Mouse (Mus musculus): Measurements from ENCODE around the gene Gm47791.

Gm47791 gene

DNA sequence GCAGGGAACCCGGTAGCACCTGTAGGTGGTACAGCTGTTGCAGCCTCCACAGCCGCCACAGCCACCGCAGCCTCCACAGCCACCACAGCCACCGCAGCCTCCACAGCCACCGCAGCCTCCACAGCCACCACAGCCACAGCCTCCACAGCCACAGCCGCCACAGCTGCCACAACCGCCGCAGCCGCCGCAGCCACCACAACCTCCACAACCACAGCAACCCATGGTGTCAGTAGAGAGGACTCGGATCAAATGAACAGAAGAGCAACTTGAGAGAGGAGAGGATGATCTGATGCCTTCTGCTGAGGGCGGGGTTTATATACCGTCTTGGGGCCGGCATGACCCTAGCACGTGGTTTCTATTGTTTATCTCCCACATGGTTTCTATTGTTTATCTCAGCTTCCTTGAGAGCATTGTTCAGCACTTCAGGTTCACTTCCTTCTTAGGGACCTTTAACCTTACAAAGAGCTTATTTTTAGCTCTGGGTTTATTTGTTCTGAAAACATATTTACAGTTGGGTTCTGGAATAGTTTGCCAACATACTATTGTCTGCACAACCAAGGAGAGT, at the start of gene Gm47791:
Gm47791 (minus strand) TSS at position 222 of the 565 bp plus-strand sequence.
- no peak for DNase-seq

DNA sequence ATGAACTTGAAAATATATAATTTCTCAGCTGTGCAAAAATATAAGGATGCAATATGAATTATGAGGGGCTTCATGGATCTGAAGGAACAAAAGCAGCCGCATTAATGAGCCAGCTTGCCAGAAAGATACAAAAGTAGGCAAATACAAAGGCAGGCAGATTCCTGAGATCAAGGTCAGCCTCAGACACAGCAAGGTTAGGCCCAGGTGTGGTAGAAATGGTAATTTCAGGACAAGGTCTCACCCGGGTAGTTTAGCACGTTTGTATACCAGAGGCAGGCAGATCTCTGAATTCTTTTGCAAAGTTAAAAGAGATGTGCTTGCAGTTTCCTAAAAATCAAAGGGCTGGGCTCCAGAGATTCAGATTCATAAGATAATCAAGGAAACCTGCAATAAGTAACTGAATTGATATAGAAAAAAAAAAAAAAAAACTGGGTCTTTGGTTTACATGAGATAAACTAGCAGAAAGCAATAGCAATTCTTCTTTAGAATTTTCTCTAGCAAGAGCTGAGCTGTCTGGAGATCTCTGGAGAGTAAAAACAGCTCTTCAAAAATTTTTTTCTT, 49.7 kb upstream of the Gm47791 start:
- DNase-seq: no peak

DNA sequence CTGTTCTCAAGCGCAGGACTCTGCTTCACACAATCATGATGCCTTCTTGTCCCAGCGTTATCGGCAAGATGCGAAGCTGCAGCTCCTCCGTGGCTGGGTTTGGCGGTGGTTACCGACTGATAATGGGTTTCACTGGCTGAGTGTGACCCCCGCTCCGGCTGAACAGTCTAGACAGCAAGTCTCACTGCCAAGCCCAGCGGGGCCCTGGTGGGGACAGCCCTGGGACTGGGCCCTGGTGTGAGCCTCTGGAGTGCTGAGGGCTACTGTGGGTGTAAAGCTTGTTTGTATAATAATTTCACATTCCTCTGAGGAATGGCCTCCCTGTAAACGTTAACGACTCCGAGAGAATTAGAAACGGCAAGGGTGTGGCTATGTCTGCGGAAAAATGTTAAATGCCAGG, 49.1 kb upstream of the Gm47791 start:
- DNase-seq: peak; percentile 27

DNA sequence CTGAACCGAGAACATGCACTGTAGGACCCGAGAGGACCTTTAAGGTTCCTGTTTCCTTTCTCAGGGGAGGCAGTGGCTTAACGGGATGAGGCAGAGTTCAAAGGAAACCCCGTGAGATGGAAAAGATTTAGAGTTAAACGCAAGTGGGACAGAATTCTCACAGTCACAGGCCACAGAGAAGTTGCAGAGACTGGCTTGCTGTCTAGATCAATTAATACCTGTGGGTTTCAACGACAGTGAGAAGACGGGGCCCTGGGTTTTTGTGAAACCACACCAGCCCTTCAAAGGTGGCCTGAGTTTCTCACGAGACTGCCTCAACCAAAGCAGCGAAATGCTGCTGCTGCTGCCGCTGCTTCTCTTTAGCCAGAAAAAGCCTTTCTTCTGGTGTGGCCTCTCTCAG, 48.3 kb upstream of the Gm47791 start:
- no peak for DNase-seq

DNA sequence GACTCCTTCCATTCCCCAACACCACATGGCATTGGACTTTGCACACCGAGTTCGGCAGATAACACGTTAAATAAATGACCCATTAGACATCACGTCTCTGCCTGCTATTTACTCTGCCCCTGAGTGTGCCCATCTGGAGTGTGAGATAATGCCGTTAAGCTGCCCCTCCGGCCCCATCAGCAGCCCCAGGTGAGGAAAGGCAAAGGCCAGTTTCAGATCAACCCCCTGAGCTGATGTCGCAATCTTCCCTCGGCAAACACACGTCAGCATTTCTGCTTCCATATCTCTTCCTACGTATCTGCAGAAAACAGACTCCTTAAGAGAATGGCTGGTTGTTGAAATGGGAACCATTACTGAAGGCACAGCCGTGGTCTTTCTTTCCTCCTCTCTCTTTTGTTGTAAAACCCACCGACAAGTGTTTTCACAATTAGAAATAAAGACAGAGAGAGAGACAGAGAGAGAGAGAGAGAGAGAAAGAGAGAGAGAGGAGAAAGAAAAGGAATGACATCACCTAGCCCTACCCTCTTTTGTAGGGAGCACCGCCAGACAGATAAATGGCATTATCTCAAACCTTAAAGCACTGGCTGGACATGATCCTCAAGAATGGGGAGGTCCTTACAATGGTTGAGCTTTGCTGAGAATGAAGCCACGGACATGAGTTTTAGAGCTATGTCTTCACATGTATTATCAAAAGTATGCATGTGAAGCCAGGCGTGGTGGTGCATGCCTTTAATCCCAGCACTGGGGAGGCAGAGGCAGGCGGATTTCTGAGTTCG, 45.1 kb upstream of the Gm47791 start:
- no peak for DNase-seq

DNA sequence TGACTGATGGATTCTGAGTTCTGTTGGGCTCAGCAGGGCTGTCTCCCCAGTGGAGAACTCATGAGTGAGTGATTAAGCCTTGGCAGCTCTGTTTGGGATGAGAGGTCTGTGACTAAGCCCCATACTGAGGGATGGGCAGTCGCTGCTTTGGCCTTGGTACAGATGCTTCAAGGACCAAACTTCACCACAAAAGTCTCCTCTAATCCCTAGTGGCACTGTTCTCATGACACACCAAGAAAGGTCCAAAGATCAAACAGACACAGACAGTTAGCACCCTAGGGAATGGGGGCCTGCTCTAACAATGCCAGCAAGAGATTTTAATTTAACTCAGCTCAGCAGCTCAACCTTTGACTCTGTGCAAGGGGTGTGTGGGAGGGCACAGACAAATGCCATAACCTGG, 40.7 kb upstream of the Gm47791 start:
- DNase-seq: no peak

DNA sequence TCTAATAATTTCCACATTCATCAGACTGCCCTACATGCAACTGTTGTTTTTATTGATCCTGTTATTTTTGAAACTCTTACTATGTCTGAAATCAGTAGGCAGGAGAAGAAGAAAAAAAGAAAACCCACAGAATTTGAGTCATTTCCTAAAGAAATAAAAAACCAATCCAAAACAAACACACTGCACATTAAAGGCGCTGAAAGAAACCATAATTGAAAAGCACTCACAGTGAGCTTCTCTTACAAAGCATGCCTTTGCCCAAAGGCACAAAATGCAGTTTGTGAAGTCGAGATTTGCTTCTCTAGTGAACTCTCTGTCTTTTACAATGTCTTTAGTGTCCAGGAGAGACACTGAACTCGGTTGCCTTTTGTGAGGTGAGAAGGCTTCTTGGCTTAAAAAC, 37.5 kb upstream of the Gm47791 start:
- DNase-seq: no peak

DNA sequence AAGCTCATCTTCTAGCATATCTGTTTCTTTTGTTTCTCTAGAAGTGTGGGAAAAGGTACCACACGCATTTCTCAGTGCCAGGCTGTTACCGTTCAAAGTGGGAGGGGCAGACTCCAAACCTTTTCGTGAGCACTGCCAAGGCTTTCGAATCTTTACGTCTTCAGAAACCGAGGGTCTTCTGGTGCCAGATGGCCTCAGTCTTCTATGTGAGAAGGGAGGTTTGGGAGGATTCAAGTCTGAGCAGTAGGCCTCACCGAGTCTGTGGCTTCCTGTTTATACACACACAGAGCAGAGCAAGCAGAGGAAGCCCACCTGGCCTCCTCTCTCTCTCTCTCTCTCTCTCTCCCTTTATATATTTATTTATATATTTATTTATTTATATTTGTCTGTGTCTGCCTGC, 36.2 kb upstream of the Gm47791 start:
- no peak for DNase-seq

DNA sequence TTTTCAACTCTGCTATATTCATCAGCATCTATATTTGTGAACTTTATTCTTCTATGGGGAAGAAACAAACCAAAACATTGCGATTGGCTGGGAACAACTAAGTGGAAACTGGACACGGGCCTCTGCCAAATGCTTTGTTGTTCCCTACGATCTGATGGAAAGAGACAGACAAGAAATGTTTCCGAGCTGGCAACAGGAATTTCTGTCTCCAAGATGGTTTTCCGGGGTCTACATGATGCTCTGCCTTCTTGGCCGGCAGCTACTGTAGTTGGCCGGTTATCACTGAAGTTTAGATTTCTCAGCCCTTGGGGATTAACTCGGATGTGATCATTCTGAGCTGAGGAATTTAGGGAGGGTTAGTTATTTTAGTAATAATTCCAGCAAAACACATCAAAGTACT, 35.3 kb upstream of the Gm47791 start:
- no peak for DNase-seq

DNA sequence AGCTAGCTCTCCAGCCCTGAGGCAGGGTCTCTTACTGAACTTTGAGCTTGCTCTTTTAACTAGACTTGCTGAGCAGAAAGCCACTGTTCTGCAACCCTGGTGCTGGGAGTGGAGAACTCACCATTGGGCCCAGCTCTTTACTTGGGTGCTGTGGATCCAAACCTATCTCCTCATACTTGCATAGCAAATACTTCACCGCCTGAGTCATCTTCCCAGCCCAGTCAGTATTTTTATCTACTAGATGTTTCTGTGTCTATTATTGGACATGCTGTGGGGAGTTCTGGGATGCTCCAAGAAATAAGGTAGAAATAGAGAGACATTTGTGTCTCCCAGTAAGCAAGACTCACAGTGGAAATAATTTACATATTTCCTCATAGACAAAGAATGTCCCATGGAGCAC, 33.0 kb upstream of the Gm47791 start:
- DNase-seq: no peak

DNA sequence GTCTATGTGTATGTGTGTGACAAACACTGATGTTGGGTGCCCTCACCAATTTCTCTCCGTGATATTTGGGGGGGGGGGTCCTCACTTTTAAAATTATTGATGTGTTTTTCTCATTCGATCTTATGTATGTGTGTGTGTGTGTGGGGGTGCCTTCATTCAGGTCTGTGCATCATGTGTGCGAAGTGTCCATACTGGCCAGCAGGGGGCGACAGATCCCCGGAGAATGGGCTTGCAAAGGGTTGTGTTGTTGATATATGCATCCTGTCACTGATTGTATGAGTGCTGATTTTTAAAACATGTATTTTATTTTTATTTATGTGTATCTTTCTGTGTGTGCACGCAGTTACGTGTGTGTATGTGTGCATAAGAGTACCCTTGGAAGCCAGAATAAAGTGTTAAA, 32.6 kb upstream of the Gm47791 start:
- no peak for DNase-seq

DNA sequence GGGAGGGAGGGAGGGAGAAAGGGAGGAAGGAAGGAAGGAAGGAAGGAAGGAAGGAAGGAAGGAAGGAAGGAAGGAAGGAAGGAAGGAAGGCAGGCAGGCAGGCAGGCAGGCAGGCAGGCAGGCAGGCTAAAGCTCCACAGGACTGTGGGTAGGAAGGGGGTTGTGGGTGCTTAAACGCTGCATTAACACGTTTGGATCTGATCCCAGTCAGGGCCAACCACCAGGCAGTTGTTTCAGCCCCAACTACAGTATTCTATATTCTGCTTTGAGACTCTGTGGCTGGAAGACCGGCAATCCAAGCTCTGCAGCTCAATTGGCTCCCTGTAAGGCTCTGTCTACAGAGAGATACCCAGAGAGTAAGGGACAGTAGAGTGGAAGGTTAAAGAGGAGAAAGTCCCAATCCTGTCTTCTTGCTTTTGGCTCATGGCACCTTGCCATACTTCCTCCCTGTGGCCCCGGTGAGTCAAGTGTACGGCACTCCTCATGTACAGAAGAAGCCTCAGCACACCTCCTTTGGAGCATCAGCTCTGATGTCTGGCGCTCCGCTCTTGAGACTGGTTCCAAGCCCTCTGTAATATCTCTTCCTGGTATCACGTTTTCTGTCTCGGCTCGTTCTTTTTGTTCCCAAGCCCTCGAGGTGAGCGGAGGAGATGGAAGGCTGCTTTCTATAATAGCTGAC, 30.2 kb upstream of the Gm47791 start:
- no peak for DNase-seq

DNA sequence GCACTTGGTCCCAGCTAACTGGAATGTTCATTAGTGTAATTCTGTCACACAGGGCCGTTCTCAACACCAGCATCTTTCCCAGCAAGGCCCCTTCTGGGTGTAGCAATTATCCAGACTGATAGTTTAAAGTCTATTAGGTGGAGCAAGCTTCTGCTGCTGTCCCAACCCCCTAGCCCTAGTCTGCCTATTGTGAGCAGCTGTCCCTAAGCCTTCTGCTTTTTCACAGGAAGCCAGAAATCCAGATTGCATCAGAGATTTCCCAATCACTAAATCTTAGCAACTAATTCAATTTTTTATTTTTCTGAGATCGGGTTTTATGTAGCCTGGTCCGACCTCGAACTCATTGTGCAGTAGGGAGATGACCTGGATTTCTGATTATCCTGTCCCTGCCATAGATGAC, 27.9 kb upstream of the Gm47791 start:
- no peak for DNase-seq

DNA sequence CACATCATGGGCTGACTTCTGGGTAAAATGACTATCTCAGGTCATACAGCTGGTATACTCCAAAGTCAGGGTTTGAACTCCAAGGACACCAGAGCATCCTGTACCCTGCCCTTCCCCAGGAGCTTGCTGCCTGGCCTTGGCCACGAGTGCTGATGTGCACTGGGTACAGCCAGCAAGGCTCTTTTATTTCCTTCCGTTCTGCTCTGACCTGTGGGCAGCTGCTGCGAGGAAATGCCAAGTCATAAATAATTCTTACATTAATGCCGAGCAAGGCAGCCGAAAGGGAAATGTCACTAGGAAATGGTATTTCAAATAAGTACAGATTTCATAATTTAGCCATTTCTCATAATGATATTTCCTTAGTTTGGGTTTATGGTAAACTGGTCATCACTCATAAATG, 27.3 kb upstream of the Gm47791 start:
- no peak for DNase-seq

DNA sequence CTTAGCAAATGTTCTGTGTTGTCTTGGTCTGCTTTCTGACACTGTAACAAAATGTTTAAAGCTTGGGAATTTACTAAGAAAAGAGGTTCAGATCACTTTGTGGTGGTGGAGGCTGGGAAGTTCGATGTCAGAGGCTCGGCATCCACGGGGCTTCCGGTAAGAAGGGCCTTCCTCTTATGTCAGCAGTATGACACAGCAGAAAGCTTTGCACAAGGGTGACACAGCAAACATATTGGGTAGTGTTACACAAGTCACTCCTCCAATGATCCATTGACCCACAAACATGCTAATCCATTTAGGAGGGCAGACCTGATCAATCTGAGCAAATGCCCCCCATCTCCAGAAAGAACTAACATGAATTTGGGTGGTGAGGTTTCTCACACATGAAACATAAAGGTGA, 26.0 kb upstream of the Gm47791 start:
- no peak for DNase-seq

DNA sequence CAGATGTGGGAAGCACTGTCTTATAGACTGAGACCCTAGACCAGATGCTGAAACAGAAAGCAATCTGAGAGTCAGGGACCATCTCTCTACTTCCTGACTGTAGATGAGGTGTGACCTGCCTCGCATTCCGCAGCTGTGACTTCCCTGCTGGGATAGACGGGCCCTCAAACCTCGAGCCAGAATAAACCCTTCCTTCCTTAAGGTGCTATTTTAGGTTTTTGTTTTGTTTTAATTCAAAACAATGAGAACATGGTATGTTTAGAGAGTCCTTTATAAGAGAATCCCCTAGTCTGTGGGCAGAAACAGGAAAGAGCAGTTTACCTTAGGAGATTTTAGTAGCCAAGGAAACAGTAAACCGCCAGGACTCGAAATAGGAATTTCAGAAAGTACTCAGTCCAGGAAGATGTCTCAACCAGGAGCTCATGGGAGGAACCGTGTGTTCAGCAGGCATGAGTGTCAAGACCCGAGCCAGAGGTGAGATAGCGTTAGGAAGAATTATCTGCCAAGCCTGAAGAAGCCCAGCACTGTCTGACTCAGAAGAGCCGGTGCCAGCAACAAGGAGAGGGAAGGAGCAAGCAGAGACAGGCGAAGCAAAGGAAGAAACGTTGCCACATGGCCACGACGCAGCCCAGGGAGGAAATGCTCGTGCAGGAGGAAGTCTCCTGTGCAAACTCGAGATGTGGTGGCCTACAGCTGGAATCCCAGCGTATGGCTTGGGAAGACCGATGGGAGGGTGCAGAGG, 24.8 kb upstream of the Gm47791 start:
- peak; percentile 12 for DNase-seq

DNA sequence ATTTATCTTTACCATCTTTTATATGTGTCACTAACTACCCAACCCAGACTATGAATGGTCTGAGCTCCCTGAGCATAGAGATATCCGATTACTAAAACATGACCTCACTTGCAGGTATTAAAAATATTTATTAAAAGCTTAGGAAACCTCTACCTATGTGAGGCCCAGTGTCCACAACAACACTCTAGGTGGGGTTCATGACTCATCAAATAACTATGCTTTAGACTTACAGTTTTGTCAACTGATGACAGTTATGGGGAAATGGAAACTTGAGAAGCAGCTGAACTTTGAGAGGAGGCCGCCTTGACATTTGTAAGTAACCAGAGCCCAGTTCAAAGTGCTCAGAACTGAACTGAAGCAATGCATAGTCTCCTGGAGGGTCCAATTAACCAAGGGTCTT, 24.2 kb upstream of the Gm47791 start:
- DNase-seq: no peak

DNA sequence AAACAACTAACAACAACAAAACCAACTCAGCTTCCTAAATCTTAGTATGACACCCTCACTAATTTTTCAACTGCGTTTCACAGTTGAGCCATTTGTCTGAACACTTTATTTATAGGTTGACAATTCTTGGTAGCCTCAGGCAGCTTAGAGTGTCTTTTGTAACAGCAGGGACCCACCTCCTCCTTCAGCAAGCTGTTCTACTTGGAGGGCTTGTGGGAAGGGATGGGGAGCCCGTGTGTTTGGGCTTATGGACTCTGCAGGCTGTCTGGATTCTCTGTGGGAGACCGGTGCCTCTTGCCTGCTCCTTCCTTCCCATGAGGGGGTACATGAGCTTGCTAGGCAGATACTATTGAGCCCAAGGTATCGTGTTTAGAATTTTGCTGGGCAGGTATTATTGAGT, 22.9 kb upstream of the Gm47791 start:
- DNase-seq: no peak

DNA sequence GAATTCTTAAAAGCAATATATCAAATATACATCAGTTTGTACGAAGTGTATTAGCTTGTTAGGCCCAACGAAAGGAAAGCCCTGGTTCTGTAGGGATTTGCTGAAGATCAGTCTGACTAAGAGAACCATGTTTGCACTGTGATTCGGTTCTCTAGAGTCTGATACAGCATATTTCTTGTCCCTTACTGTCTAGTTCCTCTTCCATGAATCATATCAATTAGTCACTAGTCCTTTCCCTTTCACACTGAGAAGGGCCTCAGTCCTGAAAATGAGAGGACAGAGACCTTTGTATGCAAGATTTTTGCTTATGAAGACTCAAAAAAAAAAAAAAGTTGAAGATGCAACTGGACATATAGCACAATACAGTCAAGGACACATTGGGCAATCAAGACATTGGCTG, 22.1 kb upstream of the Gm47791 start:
- DNase-seq: no peak

DNA sequence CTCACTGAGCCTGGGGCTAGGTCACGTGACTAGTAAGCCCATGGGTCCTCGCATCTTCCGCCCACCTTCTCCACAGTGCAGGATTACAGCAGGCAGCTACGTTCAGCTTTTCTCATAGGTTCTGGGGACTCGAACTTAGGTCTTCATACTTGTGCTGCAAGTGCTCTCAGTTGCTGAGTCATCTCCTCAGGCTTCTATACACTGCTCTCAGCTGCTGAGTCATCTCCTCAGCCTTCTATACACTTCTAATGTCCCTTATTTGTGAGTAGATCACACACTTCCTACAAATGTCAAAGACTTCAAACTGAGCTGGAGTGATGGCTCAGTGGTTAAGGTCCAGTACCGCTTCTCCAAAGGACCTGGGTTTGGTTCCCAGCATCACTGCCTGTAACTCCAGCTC, 21.2 kb upstream of the Gm47791 start:
- no peak for DNase-seq

DNA sequence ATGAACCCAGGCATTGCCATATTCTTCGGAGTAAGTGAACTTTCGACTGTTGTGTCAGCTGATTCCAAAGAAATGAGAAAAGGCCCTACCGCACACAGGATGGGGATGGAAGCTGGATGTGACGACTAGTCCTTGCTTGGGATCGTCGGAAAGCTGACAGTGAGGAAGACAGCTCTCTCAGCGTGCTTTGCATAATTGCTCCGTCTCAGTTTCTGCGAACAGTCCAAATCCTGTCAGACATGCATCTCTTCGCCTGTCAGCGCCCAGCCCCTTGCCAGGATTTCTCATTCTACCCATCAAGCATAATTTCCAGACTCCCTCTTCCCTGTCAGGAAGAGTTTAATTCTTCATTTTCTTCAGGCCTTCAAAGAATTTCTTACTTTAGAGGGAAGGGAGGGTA, 20.1 kb upstream of the Gm47791 start:
- DNase-seq: no peak

DNA sequence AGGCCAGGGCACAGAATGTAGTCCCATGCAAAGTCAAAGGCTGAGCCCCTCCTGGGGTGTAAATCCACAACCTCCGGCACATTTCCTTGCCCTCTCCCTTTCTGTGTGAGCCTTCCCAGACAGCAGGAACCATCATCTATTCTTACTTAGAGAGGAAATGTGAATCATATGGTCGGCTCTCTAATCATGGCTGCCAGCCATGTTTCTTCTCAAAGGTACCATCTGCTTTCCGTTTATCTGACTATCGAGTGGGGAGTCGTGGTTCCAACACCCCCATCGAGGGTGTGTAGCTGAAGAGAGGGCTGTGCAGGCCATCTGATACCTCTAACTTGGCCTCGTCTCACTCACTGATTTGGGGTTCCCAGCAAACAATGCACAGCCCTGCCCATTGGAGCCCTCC, 17.0 kb upstream of the Gm47791 start:
- DNase-seq: no peak

DNA sequence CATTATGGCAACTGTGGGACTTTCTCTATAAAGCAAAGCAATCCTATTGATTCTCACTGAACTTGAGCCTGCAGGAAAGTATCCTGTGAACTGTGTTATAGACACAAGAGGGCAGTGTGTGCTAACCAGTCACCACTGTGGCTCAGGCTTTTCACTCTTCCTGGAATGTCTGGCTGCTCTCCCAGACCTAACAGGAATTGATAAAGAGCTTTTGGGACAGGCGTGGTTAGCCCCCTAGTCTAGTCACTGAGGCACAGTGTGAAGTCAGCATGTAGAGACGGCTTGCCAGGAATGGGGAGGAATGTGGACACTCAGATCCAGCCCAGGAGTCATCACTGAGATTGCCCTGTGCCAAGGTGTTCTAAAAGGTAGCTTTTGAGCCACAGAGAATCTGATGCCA, 16.4 kb upstream of the Gm47791 start:
- DNase-seq: peak; percentile 77
